Mouse (Mus musculus) neural tube, embryonic 15.5 days (tissue): Measurements from ENCODE around the gene Msh5. TPM values are rescaled to one million over a fixed set of nuclear protein-coding genes. Genes with fewer than 3 reads are reported as not detected.
A peak's percentile ranks its signal among the peaks of the same experiment; 100 is the strongest.
"Not testable (repeated sequence)": the region's sequence is repeated elsewhere in the genome, so short reads cannot be mapped to it uniquely, and the experiment has no call there.

Experiments used
- ATAC-seq: fragments of 200-750 bp; cut with Nextera tagmentation; 2 replicates; pipeline ENCODE4 v1.8.0; 2017; ENCODE audit warnings: mild to moderate bottlenecking, moderate TSS enrichment, moderate library complexity; ENCODE audit not compliant: low FRiP score
- H3K27ac ChIP-seq: fragments of 300-500 bp; sonication (generic); replicated peaks from 2 replicates; pipeline ENCODE4 v1.5.1; 2015; ENCODE audit warnings: mild to moderate bottlenecking, inconsistent platforms
- H3K27me3 ChIP-seq: fragments of 300-500 bp; sonication (generic); replicated peaks from 2 replicates; pipeline ENCODE4 v1.6.1; 2015; ENCODE audit warnings: inconsistent platforms
- H3K36me3 ChIP-seq: fragments of 300-500 bp; sonication (generic); 2 replicates; pipeline ENCODE4 v1.6.1; 2015; ENCODE audit warnings: inconsistent platforms
- H3K4me1 ChIP-seq: fragments of 300-500 bp; sonication (generic); 2 replicates; pipeline ENCODE4 v1.6.1; 2015; ENCODE audit warnings: inconsistent platforms
- H3K4me2 ChIP-seq: fragments of 300-500 bp; sonication (generic); 2 replicates; pipeline ENCODE4 v1.6.1; 2015; ENCODE audit warnings: inconsistent platforms, mild to moderate bottlenecking, moderate library complexity
- H3K4me3 ChIP-seq: fragments of 300-500 bp; sonication (generic); replicated peaks from 2 replicates; pipeline ENCODE4 v1.5.1; 2015; ENCODE audit warnings: mild to moderate bottlenecking, inconsistent platforms
- H3K9ac ChIP-seq: fragments of 300-500 bp; sonication (generic); replicated peaks from 2 replicates; pipeline ENCODE4 v1.6.1; 2015; ENCODE audit warnings: mild to moderate bottlenecking, inconsistent platforms
- H3K9me3 ChIP-seq: fragments of 300-500 bp; sonication (generic); replicated peaks from 2 replicates; pipeline ENCODE4 v1.6.1; 2016; ENCODE audit warnings: inconsistent platforms
- WGBS: fragments of 180-500 bp; shearing (Covaris S2); methylation state at CpG from one replicate; pipeline ENCODE4 v1.1.7; 2015; ENCODE audit warnings: mixed read lengths; 5-methylcytosine and 5-hydroxymethylcytosine counted together
- polyA plus RNA-seq: library from polyadenylated mRNA; unstranded; fragments of >200 nt; fragmentation: Nextera tagmentation; extraction: Ambion mirVana; gene quantifications from 2 replicates; pipeline ENCODE4 v1.2.1, GENCODE M21; 2015

The Msh5 gene
- polyA plus RNA-seq, 1 experiment from 2014 or later, result 2.0 TPM

GRCm38 (mm10) chr17:35016791-35017705 is 29.5 kb downstream of the Msh5 start:
- Histone ChIP-seq H3K4me3 (no peak overlapping the region), H3K27me3 (no peaks in the 10 kb centered on the region), H3K9ac (0 out of 2 replicates have a peak overlapping the region, but pooled peaks have one; percentile 7), H3K4me2 (no peak overlapping the region), H3K36me3 (peaks cover 50% of the 10 kb centered on the region), H3K9me3 (no peaks in the 10 kb centered on the region), H3K4me1 (peaks cover 13% of the 10 kb centered on the region), H3K27ac (no peak overlapping the region)
- no peak for ATAC-seq
- 83% methylated on average over 10 of the region's 10 CpGs for WGBS

- peaks cover 57% of the 10 kb centered on the region for H3K36me3 ChIP-seq
- WGBS, result 57% methylated on average over 12 of the region's 12 CpGs
Measured at GRCm38 (mm10) chr17:35016376-35016775, 30.2 kb downstream of the Msh5 start, which contains the start of gene Vwa7. Gene Vwa7, plus strand, starts transcription at chr17:35016579.

GRCm38 (mm10) chr17:35015296-35015695 is 31.2 kb downstream of the Msh5 start:
- Histone ChIP-seq H3K4me1 (peaks cover 5% of the 10 kb centered on the region; the same call in 1 of the 2 replicates), H3K9ac (no peak overlapping the region), H3K4me3 (no peak overlapping the region), H3K4me2 (no peak overlapping the region), H3K36me3 (peaks cover 68% of the 10 kb centered on the region), H3K9me3 (no peaks in the 10 kb centered on the region), H3K27me3 (no peaks in the 10 kb centered on the region), H3K27ac (no peak overlapping the region)
- WGBS, result 93% methylated on average over 16 of the region's 16 CpGs
- no peak for ATAC-seq

More at GRCm38 (mm10) chr17:35016376-35016775, 30.2 kb downstream of the Msh5 start, which contains the start of gene Vwa7:
- Histone ChIP-seq H3K4me1 (peaks cover 10% of the 10 kb centered on the region), H3K27ac (no peak within 1 kb of the TSS), H3K27me3 (no peaks in the 10 kb centered on the region), H3K4me3 (no peak within 1 kb of the TSS), H3K9ac (0 out of 2 replicates have a peak within 1 kb of the TSS, but pooled peaks have one; percentile 7), H3K9me3 (no peaks in the 10 kb centered on the region), H3K4me2 (no peak within 1 kb of the TSS)
- peak; percentile 40; the same call in 1 of the 2 replicates for ATAC-seq

GRCm38 (mm10) chr17:35013221-35013620 is 33.3 kb downstream of the Msh5 start:
- Histone ChIP-seq H3K4me2 (no peak overlapping the region), H3K9ac (no peak overlapping the region), H3K9me3 (no peaks in the 10 kb centered on the region), H3K27ac (no peak overlapping the region), H3K4me1 (peaks cover 5% of the 10 kb centered on the region; the same call in 1 of the 2 replicates), H3K27me3 (no peaks in the 10 kb centered on the region), H3K4me3 (no peak overlapping the region), H3K36me3 (peaks cover 83% of the 10 kb centered on the region)
- ATAC-seq, result no peak
- 86% methylated on average over 6 of the region's 6 CpGs for WGBS

GRCm38 (mm10) chr17:35012430-35012829 is 34.1 kb downstream of the Msh5 start:
- no peaks in the 10 kb centered on the region for H3K9me3 ChIP-seq
- H3K27me3 ChIP-seq, result no peaks in the 10 kb centered on the region
- peaks cover 90% of the 10 kb centered on the region for H3K36me3 ChIP-seq
- peaks cover 5% of the 10 kb centered on the region; the same call in 1 of the 2 replicates for H3K4me1 ChIP-seq
- H3K4me2 ChIP-seq, result no peak overlapping the region
- WGBS, result 89% methylated on average over 13 of the region's 13 CpGs
- H3K9ac ChIP-seq, result no peak overlapping the region
- H3K4me3 ChIP-seq, result no peak overlapping the region
- no peak overlapping the region for H3K27ac ChIP-seq
- ATAC-seq, result no peak

GRCm38 (mm10) chr17:35011440-35011839 is 35.1 kb downstream of the Msh5 start:
- no peaks in the 10 kb centered on the region for H3K27me3 ChIP-seq
- no peaks in the 10 kb centered on the region for H3K9me3 ChIP-seq
- H3K4me2 ChIP-seq, result no peak overlapping the region
- no peak overlapping the region for H3K9ac ChIP-seq
- no peak for ATAC-seq
- H3K4me3 ChIP-seq, result no peak overlapping the region
- H3K36me3 ChIP-seq, result peaks cover 88% of the 10 kb centered on the region
- peaks cover 5% of the 10 kb centered on the region; the same call in 1 of the 2 replicates for H3K4me1 ChIP-seq
- 95% methylated on average over 8 of the region's 8 CpGs for WGBS
- no peak overlapping the region for H3K27ac ChIP-seq

GRCm38 (mm10) chr17:35009586-35009985 is 37.0 kb downstream of the Msh5 start:
- no peak for ATAC-seq
- no peak overlapping the region for H3K4me3 ChIP-seq
- no peaks in the 10 kb centered on the region for H3K4me1 ChIP-seq
- no peak overlapping the region for H3K27ac ChIP-seq
- H3K36me3 ChIP-seq, result peaks cover 86% of the 10 kb centered on the region
- 85% methylated on average over 7 of the region's 7 CpGs for WGBS
- H3K9me3 ChIP-seq, result no peaks in the 10 kb centered on the region
- no peaks in the 10 kb centered on the region for H3K27me3 ChIP-seq
- no peak overlapping the region for H3K4me2 ChIP-seq
- no peak overlapping the region for H3K9ac ChIP-seq

- Histone ChIP-seq H3K4me1 (peaks cover 12% of the 10 kb centered on the region), H3K27ac (no peak overlapping the region), H3K4me2 (no peak overlapping the region), H3K27me3 (no peaks in the 10 kb centered on the region), H3K9ac (no peak overlapping the region), H3K9me3 (no peaks in the 10 kb centered on the region), H3K4me3 (no peak overlapping the region), H3K36me3 (peaks cover 71% of the 10 kb centered on the region)
- WGBS, result 97% methylated on average over 7 of the region's 7 CpGs
- ATAC-seq, result no peak
Measured at GRCm38 (mm10) chr17:35007387-35007991, 39.1 kb downstream of the Msh5 start.

GRCm38 (mm10) chr17:35005902-35006301 is 40.6 kb downstream of the Msh5 start:
- 91% methylated on average over 5 of the region's 5 CpGs for WGBS
- not testable (repeated sequence) for H3K4me2 ChIP-seq, ATAC-seq, H3K9me3 ChIP-seq, H3K4me3 ChIP-seq, H3K27me3 ChIP-seq, H3K27ac ChIP-seq, H3K9ac ChIP-seq
- peaks cover 23% of the 10 kb centered on the region for H3K4me1 ChIP-seq
- peaks cover 55% of the 10 kb centered on the region for H3K36me3 ChIP-seq

- Histone ChIP-seq H3K27ac (no peak overlapping the region), H3K36me3 (peaks cover 48% of the 10 kb centered on the region), H3K9me3 (no peaks in the 10 kb centered on the region), H3K4me3 (no peak overlapping the region), H3K27me3 (no peaks in the 10 kb centered on the region), H3K9ac (no peak overlapping the region), H3K4me1 (peaks cover 24% of the 10 kb centered on the region), H3K4me2 (no peak overlapping the region)
- no peak for ATAC-seq
- WGBS, result 95% methylated on average over 10 of the region's 10 CpGs
Measured at GRCm38 (mm10) chr17:35005158-35005557, 41.4 kb downstream of the Msh5 start.

GRCm38 (mm10) chr17:35004075-35004717 is 42.3 kb downstream of the Msh5 start:
- H3K27me3 ChIP-seq, result no peaks in the 10 kb centered on the region
- peaks cover 42% of the 10 kb centered on the region for H3K36me3 ChIP-seq
- no peaks in the 10 kb centered on the region for H3K9me3 ChIP-seq
- WGBS, result 95% methylated on average over 17 of the region's 17 CpGs
- no peak overlapping the region for H3K4me3 ChIP-seq
- H3K27ac ChIP-seq, result no peak overlapping the region
- H3K9ac ChIP-seq, result no peak overlapping the region
- ATAC-seq, result no peak
- peaks cover 30% of the 10 kb centered on the region for H3K4me1 ChIP-seq
- H3K4me2 ChIP-seq, result no peak overlapping the region
